Mouse (Mus musculus) C2C12 (cell line): ENCODE measurements at regions not wholly inside any gene's neighbourhood (a gene's known extent, or its start where the extent isn't known, plus 50 kb on each side); places are given as distances from the start of the nearest gene placed in this dataset.

Source experiments
- CEBPB ChIP-seq: IDR thresholded peaks from one replicate; pipeline ENCODE4 v1.6.1; 2011; ENCODE audit warnings: low read depth, mild to moderate bottlenecking, control low read depth, moderate library complexity
- CTCF ChIP-seq: IDR thresholded peaks from one replicate; pipeline ENCODE4 v1.5.1; 2011; ENCODE audit not compliant: control insufficient read depth, insufficient read depth, insufficient read length
- FOSL1 ChIP-seq: IDR thresholded peaks from one replicate; pipeline ENCODE4 v1.8.0; 2011; ENCODE audit warnings: mild to moderate bottlenecking, low read length; ENCODE audit not compliant: poor library complexity, insufficient read depth, severe bottlenecking

DNA sequence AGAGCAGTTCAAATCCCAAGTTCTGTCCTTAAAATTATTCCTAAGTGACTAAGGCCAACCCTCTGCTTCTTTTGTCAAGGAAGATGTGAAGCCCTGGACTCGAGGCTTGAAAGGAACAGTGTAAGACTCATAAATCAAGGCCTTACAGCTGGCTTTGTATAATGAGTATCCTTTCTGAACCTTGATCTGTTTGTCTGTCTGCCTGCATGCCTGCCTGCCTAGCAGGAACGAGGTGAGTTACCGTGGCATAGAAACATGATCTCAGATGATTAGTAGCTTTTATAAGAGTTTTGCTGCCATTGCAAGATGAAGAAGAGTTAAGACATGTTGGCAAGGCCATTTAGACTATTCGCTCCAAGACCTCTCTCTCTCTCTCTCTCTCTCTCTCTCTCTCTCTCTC is 434.3 kb downstream of the Gm10295 start:
- TF ChIP-seq CTCF = no peak
- no peak for TF ChIP-seq FOSL1
- no peak for TF ChIP-seq CEBPB
